Mouse (Mus musculus) Patski (cell line): ENCODE results near the gene Ano9. TPM values are rescaled to one million over a fixed set of nuclear protein-coding genes. Genes with fewer than 3 reads are reported as not detected.

ENCODE experiments used
- ATAC-seq: fragments of 100-300 bp; one replicate; pipeline ENCODE4 v1.8.0; 2021
- CTCF ChIA-PET: fragments of 350-600 bp; sonication (Branson Sonifier 250); formaldehyde crosslinking; loops from one replicate; lab custom pipeline; 2022; ENCODE audit warnings: inconsistent platforms; lab: Charles Lee
- POLR2A ChIA-PET: fragments of 350-600 bp; sonication (Branson Sonifier 250); formaldehyde crosslinking; loops from one replicate; lab custom pipeline; 2022; ENCODE audit warnings: antibody characterized with exemption, inconsistent platforms; lab: Charles Lee
- DNase-seq: peaks from one replicate; pipeline ENCODE4 v3.0.0-alpha.2; 2011; ENCODE audit warnings: low read depth, low spot score
- H3K27me3 ChIP-seq: fragments of 371-371 bp; one replicate; pipeline ENCODE4 v1.5.1; 2021
- CTCF ChIP-seq: fragments of 100-300 bp; IDR thresholded peaks from one replicate; pipeline ENCODE4 v1.5.1; 2021
- in situ Hi-C: fragments of 300-500 bp; cut with MboI; formaldehyde crosslinking; loops from 3 replicates; pipeline ENCODE4 v1.11.1; 2018; ENCODE audit warnings: low pct_unique_long_range_greater_than_20kb, mixed read lengths
- polyA plus RNA-seq: library from polyadenylated mRNA; unstranded; gene quantifications from one replicate; pipeline ENCODE4 v1.2.3, GENCODE M21; 2021

Ano9 gene
- polyA plus RNA-seq, 1 experiment from 2014 or later: 0.09 TPM

- POLR2A ChIA-PET: no interaction called here
- DNase-seq: no peak
- H3K27me3 ChIP-seq: no peaks in the 10 kb centered on the region
- no peak for ATAC-seq
- no peak for TF ChIP-seq CTCF
- CTCF ChIA-PET: no interaction called here
- in situ Hi-C loops: no loop called here
Observed at GRCm38 (mm10) chr7:141115874-141116273, 1.7 kb downstream of the Ano9 start.

- in situ Hi-C loops: no loop called here
- no peak for DNase-seq
- ChIA-PET POLR2A (no interaction called here), CTCF (no interaction called here)
- H3K27me3 ChIP-seq: peaks cover 6% of the 10 kb centered on the region
- TF ChIP-seq CTCF: no peak
- no peak for ATAC-seq
Observed at GRCm38 (mm10) chr7:141103161-141103560, 14.4 kb downstream of the Ano9 start.

- ChIA-PET CTCF (no interaction called here), POLR2A (no interaction called here)
- peaks cover 6% of the 10 kb centered on the region for H3K27me3 ChIP-seq
- DNase-seq: no peak
- ATAC-seq: no peak
- in situ Hi-C loops: no loop called here
- no peak for TF ChIP-seq CTCF
Observed at GRCm38 (mm10) chr7:141099911-141100691, 17.5 kb downstream of the Ano9 start, which contains the start of gene Sigirr. Gene Sigirr, minus strand, starts transcription at chr7:141100572.

- in situ Hi-C loops: no loop called here
- no peak for TF ChIP-seq CTCF
- POLR2A ChIA-PET: no interaction called here
- CTCF ChIA-PET: no interaction called here
- no peak for DNase-seq
- H3K27me3 ChIP-seq: peaks cover 6% of the 10 kb centered on the region
- no peak for ATAC-seq
Observed at GRCm38 (mm10) chr7:141097177-141097576, 20.4 kb downstream of the Ano9 start.

- TF ChIP-seq CTCF: no peak
- ATAC-seq: no peak
- in situ Hi-C loops: no loop called here
- ChIA-PET CTCF (no interaction called here), POLR2A (no interaction called here)
- peaks cover 6% of the 10 kb centered on the region for H3K27me3 ChIP-seq
- no peak for DNase-seq
Observed at GRCm38 (mm10) chr7:141096649-141097056, 21.0 kb downstream of the Ano9 start.

- DNase-seq (no peak), ATAC-seq (no peak)
- in situ Hi-C loops: no loop called here
- POLR2A ChIA-PET: interaction anchor here (0.7 kb wide), 1 partner anchor 24 kb away, joined by 3 read pairs; no protein-coding TSS in a partner anchor
- peaks cover 6% of the 10 kb centered on the region for H3K27me3 ChIP-seq
- CTCF ChIA-PET: no interaction called here
- no peak for TF ChIP-seq CTCF
Observed at GRCm38 (mm10) chr7:141096021-141096420, 21.6 kb downstream of the Ano9 start.

GRCm38 (mm10) chr7:141094487-141095205 is 23.0 kb downstream of the Ano9 start:
- ChIA-PET CTCF (interaction anchor here (1.8 kb wide), 1 partner anchor 29 kb away, joined by 4 read pairs; no protein-coding TSS in a partner anchor), POLR2A (no interaction called here)
- ATAC-seq (peak; percentile 34), DNase-seq (no peak)
- no peak for TF ChIP-seq CTCF
- in situ Hi-C loops: no loop called here
- H3K27me3 ChIP-seq: no peaks in the 10 kb centered on the region

GRCm38 (mm10) chr7:141093950-141094349 is 23.7 kb downstream of the Ano9 start:
- no peak for DNase-seq
- no peaks in the 10 kb centered on the region for H3K27me3 ChIP-seq
- TF ChIP-seq CTCF: no peak
- CTCF ChIA-PET: interaction anchor here (1.8 kb wide), 1 partner anchor 29 kb away, joined by 4 read pairs; no protein-coding TSS in a partner anchor
- in situ Hi-C loops: no loop called here
- POLR2A ChIA-PET: no interaction called here
- ATAC-seq: peak; percentile 50

- ChIA-PET CTCF (no interaction called here), POLR2A (no interaction called here)
- in situ Hi-C loops: no loop called here
- DNase-seq (no peak), ATAC-seq (no peak)
- no peak for TF ChIP-seq CTCF
- no peaks in the 10 kb centered on the region for H3K27me3 ChIP-seq
Observed at GRCm38 (mm10) chr7:141092051-141092735, 25.4 kb downstream of the Ano9 start.

GRCm38 (mm10) chr7:141090228-141090627 is 27.4 kb downstream of the Ano9 start:
- ChIA-PET POLR2A (no interaction called here), CTCF (interaction anchor here (0.8 to 1.2 kb wide), 2 partner anchors 18 to 20 kb away, joined by 3 read pairs; no protein-coding TSS in a partner anchor)
- no peak for ATAC-seq
- in situ Hi-C loops: no loop called here
- TF ChIP-seq CTCF: no peak
- DNase-seq: no peak
- no peaks in the 10 kb centered on the region for H3K27me3 ChIP-seq
